Comparison of ENCODE assay signal across 10 mouse cellular contexts in the genomic region with DNA sequence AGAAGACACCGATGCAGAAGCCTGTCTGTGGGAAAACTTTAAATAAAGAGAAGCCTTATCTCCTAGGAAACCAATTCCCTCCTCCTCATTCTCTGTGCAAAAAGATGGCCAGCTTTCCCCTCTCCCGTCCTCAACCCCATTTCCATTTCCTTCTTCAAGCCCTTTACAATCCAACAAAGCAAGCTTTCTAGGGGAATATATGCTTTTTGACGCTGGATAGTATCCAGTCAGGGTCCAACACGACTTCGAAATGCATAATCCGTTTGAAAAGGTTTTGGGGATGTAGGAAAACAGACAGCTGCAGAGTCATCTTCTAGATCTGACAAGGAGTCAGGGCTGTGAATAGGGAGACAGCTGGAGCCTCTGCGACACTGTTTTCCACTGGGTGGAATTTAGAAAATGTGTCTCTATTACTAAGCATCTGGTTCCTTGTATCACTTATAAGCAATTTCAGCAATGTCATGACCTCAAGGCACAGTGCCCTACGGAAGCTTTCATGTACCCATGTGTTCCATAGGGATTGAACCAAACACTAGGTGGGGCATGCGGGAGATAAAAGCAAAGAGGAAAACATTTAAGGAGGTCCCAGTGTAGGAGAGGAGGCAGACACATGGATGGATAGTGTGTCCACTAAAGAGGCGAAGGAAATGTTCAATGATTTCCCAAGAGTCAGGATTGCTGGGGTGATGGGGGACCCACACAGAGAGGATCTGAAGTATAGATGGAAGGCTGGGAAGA.
DNase-seq lines count a peak whose midpoint lies in the region; TF ChIP-seq lines count a peak whose summit lies in the region.
"Had no signal": no experiment of that assay in that cellular context is flagged by ENCODE, and none has a peak within 500 bp of the region (broad histone marks: within the 10 kb centered on the region; RNA-seq: fewer than 3 reads in every experiment).

No protein-coding gene starts in this region.

- no peak for TF ChIP-seq CTCF in lung, adult 2 months (IDR thresholded peaks at IDR 0.05; ENCODE audit: insufficient read depth, low read length)

- WGBS in lung, adult 2 months, result 61% methylated on average over 10 of the region's 10 CpGs

- H3K4me3 ChIP-seq in lung, adult 2 months (replicated peaks; ENCODE audit: extremely low read depth, low read depth, low read length), result no peak overlapping the region

- TF ChIP-seq POLR2A in lung, adult 2 months (IDR thresholded peaks at IDR 0.05; ENCODE audit: borderline replicate concordance, extremely low read depth, low read depth, low read length), result no peak

- DNase-seq in embryo, embryonic 10.5 days (ENCODE audit: low spot score), result peak; percentile 17
- DNase-seq in embryo, embryonic 9.5 days (ENCODE audit: extremely low spot score), result no peak
- DNase-seq in lung, postnatal 10 days, result peak; percentile 10
- DNase-seq in lung, adult 2 months, result no peak
- peak; percentile 33 to 37 for DNase-seq in layer of hippocampus, postnatal 14 days (ENCODE audit: low spot score in 2 of 2)
- peak; percentile 55 to 70 for DNase-seq in right cerebral cortex, adult 2 months (ENCODE audit: low spot score in 2 of 2)
- no peak for DNase-seq in adrenal gland, postnatal 4 days (ENCODE audit: low spot score in 2 of 2)
- no peak for DNase-seq in retina, embryonic 14.5 days (ENCODE audit: low spot score)
- DNase-seq: cerebellum, postnatal 36 days; gastrocnemius, postnatal 25 days had no signal

- H3K4me1 ChIP-seq in lung, adult 2 months (ENCODE audit: control insufficient read depth, insufficient read depth, low read length), result no peaks in the 10 kb centered on the region

Comparison
In these comparisons a context has a peak if more than half of its experiments do, and no peak if none do; other contexts are left out.
1. DNase-seq: peak in embryo, embryonic 10.5 days (single experiment), lung, postnatal 10 days (single experiment), layer of hippocampus, postnatal 14 days (2 of 2) and right cerebral cortex, adult 2 months (2 of 2); none in embryo, embryonic 9.5 days (single experiment), lung, adult 2 months (single experiment), adrenal gland, postnatal 4 days (0 of 2) and retina, embryonic 14.5 days (single experiment).